Mouse (Mus musculus) midbrain, embryonic 14.5 days (tissue): ENCODE data around the gene Ppfia1. TPM values are rescaled to one million over a fixed set of nuclear protein-coding genes. Genes with fewer than 3 reads are reported as not detected.

Experiments
- ATAC-seq: fragments of 200-750 bp; cut with Nextera tagmentation; 2 replicates; pipeline ENCODE4 v1.8.0; 2017; ENCODE audit warnings: moderate number of reproducible peaks, moderate library complexity; ENCODE audit not compliant: low FRiP score, low TSS enrichment
- DNase-seq: peaks from one replicate; pipeline ENCODE4 v3.0.0-alpha.2; 2015
- H3K27ac ChIP-seq: fragments of 300-500 bp; sonication (generic); replicated peaks from 2 replicates; pipeline ENCODE4 v1.5.1; 2014; ENCODE audit warnings: mild to moderate bottlenecking, low read depth, low read length, moderate library complexity
- H3K27me3 ChIP-seq: fragments of 300-500 bp; sonication (generic); 2 replicates; pipeline ENCODE4 v1.6.1; 2014; ENCODE audit warnings: low read length, control low read depth, mixed read lengths; ENCODE audit not compliant: control insufficient read depth, insufficient read depth
- H3K36me3 ChIP-seq: fragments of 300-500 bp; sonication (generic); 2 replicates; pipeline ENCODE4 v1.6.1; 2014; ENCODE audit warnings: low read length, control low read depth; ENCODE audit not compliant: control insufficient read depth, insufficient read depth
- H3K4me1 ChIP-seq: fragments of 300-500 bp; sonication (generic); 2 replicates; pipeline ENCODE4 v1.6.1; 2014; ENCODE audit warnings: mild to moderate bottlenecking, antibody characterized with exemption, low read length, control low read depth; ENCODE audit not compliant: control insufficient read depth, insufficient read depth
- H3K4me2 ChIP-seq: fragments of 300-500 bp; sonication (generic); 2 replicates; pipeline ENCODE4 v1.6.1; 2014; ENCODE audit warnings: mild to moderate bottlenecking, low read length, moderate library complexity
- H3K4me3 ChIP-seq: fragments of 300-500 bp; sonication (generic); replicated peaks from 2 replicates; pipeline ENCODE4 v1.5.1; 2014; ENCODE audit warnings: low read depth, low read length
- H3K9ac ChIP-seq: fragments of 300-500 bp; sonication (generic); replicated peaks from 2 replicates; pipeline ENCODE4 v1.6.1; 2014; ENCODE audit warnings: mild to moderate bottlenecking, low read length, moderate library complexity
- H3K9me3 ChIP-seq: fragments of 300-500 bp; sonication (generic); 2 replicates; pipeline ENCODE4 v1.6.1; 2016; ENCODE audit warnings: low read length, control low read depth, mixed read lengths; ENCODE audit not compliant: control insufficient read depth
- WGBS: fragments of 180-500 bp; shearing (Covaris S2); extraction: QIAGEN DNeasy Blood & Tissue Kit; methylation state at CpG from one replicate; pipeline ENCODE4 v1.1.7; 2014; 5-methylcytosine and 5-hydroxymethylcytosine counted together
- polyA plus RNA-seq: library from polyadenylated mRNA; unstranded; fragments of >200 nt; fragmentation: Nextera tagmentation; extraction: Ambion mirVana; gene quantifications from 2 replicates; pipeline ENCODE4 v1.2.1, GENCODE M21; 2014

Ppfia1 gene
- polyA plus RNA-seq, 1 experiment from 2014 or later, result 33.3 TPM

DNA sequence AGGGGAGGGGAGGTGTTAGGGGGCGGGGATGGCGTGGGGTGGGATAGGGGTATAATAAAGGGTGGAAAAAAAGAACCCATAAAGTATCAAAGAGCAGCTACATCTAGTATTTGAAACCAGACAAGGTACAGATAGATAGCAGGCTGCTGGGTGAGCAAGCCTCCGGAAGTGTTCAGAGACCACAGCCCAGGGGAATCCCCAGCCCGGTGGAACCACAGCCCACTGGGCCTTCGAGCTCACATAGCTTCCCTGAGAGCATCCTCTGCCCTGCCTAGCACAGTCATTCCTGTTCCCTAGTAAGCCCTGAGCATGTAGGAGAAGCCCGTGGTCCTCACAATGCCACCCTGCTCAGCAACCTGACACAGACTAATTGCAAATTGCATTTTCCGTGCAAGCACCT is 108.7 kb downstream of the Ppfia1 start:
- DNase-seq (no peak), ATAC-seq (no peak)
- Histone ChIP-seq H3K9ac (no peak overlapping the region), H3K27me3 (no peaks in the 10 kb centered on the region), H3K9me3 (no peaks in the 10 kb centered on the region), H3K4me2 (no peak overlapping the region), H3K27ac (no peak overlapping the region), H3K36me3 (peaks cover 81% of the 10 kb centered on the region), H3K4me3 (no peak overlapping the region), H3K4me1 (no peaks in the 10 kb centered on the region)
- WGBS, result 95% methylated on average over 7 of the region's 7 CpGs

DNA sequence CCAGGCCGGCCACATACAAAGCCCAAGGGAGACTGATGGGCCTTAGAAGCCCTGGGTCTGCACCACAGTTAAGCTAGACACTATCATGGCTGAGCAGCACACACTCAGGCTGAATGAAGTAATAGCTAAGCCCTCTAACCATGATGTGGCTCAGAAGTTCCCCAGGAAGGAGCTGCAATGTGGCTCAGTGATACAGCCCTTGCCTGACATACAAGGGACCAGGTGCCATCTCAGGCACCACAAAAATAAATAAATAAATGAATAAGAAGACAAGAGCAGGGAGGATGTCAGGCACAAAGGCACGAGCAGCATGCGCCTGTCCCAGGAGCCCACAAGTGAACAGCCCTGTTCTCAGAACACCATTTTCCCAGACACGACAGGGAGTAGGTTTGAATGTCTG is 111.6 kb downstream of the Ppfia1 start:
- peaks cover 81% of the 10 kb centered on the region for H3K36me3 ChIP-seq
- no peaks in the 10 kb centered on the region for H3K27me3 ChIP-seq
- H3K4me1 ChIP-seq, result no peaks in the 10 kb centered on the region
- H3K4me3 ChIP-seq, result no peak overlapping the region
- H3K9me3 ChIP-seq, result no peaks in the 10 kb centered on the region
- ATAC-seq (no peak), DNase-seq (no peak)
- no peak overlapping the region for H3K27ac ChIP-seq
- 93% methylated on average over 4 of the region's 4 CpGs for WGBS
- no peak overlapping the region for H3K9ac ChIP-seq
- no peak overlapping the region for H3K4me2 ChIP-seq

- no peak overlapping the region for H3K4me2 ChIP-seq
- no peak for DNase-seq
- no peak overlapping the region for H3K27ac ChIP-seq
- WGBS, result 97% methylated on average over 11 of the region's 11 CpGs
- H3K36me3 ChIP-seq, result peaks cover 78% of the 10 kb centered on the region
- no peak overlapping the region for H3K9ac ChIP-seq
- no peak for ATAC-seq
- H3K4me3 ChIP-seq, result no peak overlapping the region
- H3K4me1 ChIP-seq, result no peaks in the 10 kb centered on the region
- H3K27me3 ChIP-seq, result no peaks in the 10 kb centered on the region
- no peaks in the 10 kb centered on the region for H3K9me3 ChIP-seq
Measured at GRCm38 (mm10) chr7:144441466-144441865, 112.1 kb downstream of the Ppfia1 start.

DNA sequence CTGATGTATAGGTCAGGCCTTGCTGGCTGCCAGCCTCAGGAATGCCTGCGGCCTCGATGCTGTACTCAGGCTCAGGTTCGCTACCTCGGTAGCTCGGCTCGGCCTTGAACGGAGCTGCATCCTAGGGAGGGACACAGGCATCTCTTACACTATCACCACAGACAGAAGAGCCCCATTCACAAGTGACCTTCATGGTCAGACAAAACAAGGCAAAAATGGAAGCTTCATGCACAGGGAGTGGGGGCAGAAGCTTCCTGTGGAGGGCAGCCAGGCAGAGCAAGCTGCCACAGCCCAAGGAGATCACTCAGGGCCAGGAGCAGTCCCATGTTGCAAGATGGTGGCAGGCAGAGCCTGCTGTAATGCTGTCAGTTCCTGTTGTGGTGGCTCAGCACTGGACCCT is 114.7 kb downstream of the Ppfia1 start:
- H3K9ac ChIP-seq, result no peak overlapping the region
- H3K27ac ChIP-seq, result no peak overlapping the region
- no peak overlapping the region for H3K4me2 ChIP-seq
- no peaks in the 10 kb centered on the region for H3K27me3 ChIP-seq
- no peaks in the 10 kb centered on the region for H3K9me3 ChIP-seq
- DNase-seq (no peak), ATAC-seq (no peak)
- no peaks in the 10 kb centered on the region for H3K4me1 ChIP-seq
- WGBS, result 97% methylated on average over 7 of the region's 7 CpGs
- H3K4me3 ChIP-seq, result no peak overlapping the region
- peaks cover 56% of the 10 kb centered on the region for H3K36me3 ChIP-seq

DNA sequence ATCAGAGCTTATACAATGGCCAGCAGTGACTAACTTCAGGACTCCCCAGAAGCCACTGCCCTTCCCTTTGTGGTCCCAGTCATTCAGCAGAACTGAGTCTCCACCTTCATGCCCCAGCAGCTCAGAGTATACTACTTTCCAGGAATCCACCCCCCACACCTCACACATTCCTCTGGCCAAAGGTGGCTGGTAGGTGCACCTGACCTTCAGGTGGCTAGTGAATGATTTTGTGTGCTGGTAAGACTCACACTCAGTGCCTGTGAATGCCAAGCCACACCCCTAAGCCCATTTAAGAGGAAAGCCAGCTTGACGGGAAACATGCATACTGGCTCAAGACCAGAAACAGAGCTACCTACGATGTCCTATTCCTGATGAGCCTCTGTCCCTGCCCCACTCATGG is 120.6 kb downstream of the Ppfia1 start:
- H3K4me1 ChIP-seq, result no peaks in the 10 kb centered on the region
- 74% methylated on average over 2 of the region's 2 CpGs for WGBS
- no peaks in the 10 kb centered on the region for H3K9me3 ChIP-seq
- no peak overlapping the region for H3K27ac ChIP-seq
- DNase-seq, result no peak
- H3K4me2 ChIP-seq, result no peak overlapping the region
- no peak overlapping the region for H3K9ac ChIP-seq
- peaks cover 16% of the 10 kb centered on the region for H3K36me3 ChIP-seq
- no peak for ATAC-seq
- no peak overlapping the region for H3K4me3 ChIP-seq
- no peaks in the 10 kb centered on the region for H3K27me3 ChIP-seq

GRCm38 (mm10) chr7:144427460-144427859 is 126.1 kb downstream of the Ppfia1 start:
- WGBS, result 69% methylated on average over 3 of the region's 3 CpGs
- Histone ChIP-seq H3K27me3 (no peaks in the 10 kb centered on the region), H3K27ac (no peak overlapping the region), H3K4me2 (no peak overlapping the region), H3K4me1 (no peaks in the 10 kb centered on the region), H3K9me3 (no peaks in the 10 kb centered on the region), H3K9ac (no peak overlapping the region), H3K4me3 (no peak overlapping the region), H3K36me3 (no peaks in the 10 kb centered on the region)
- no peak for DNase-seq
- no peak for ATAC-seq

Other genes starting within 250 kb of the Ppfia1 start
- gene Cttn, start 82.7 kb downstream of the Ppfia1 start, polyA plus RNA-seq, result 136 and 177 TPM in 2 replicates
- 4.2 and 6.1 TPM in 2 replicates for gene Fadd, start 28.7 kb upstream of the Ppfia1 start, polyA plus RNA-seq
- gene Ano1, start 198.2 kb upstream of the Ppfia1 start, polyA plus RNA-seq, result 7.3 and 14.9 TPM in 2 replicates